12 mouse cellular contexts compared by ENCODE assay signal in the genomic region with DNA sequence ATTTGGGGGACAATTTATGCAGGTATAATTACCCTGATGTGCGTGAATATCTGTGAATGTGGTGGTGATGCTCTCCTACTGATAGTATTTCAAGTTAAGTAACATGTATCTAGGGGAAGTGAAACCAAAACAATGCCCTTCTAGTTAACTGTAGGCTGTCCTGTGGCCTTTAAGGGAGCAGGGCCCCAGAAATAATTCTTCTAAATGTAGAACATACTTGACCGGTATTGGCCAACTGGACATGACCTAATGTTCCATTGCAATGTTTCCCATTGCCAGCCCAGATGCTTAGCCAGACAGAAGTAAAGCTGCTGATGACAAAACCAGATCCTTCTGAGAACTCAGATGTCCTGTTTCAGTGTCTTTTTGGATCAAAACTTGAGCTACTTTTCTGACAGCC. TPM values are rescaled to one million over a fixed set of nuclear protein-coding genes. Genes with fewer than 3 reads are reported as not detected.
A peak's percentile ranks its signal among the peaks of the same experiment; 100 is the strongest.
DNase-seq lines count a peak whose midpoint lies in the region; ATAC-seq lines count a peak whose summit lies in the region.
"Had no signal": no experiment of that assay in that cellular context is flagged by ENCODE, and none has a peak within 500 bp of the region (broad histone marks: within the 10 kb centered on the region; RNA-seq: fewer than 3 reads in every experiment).

No protein-coding gene starts in this region.

- no peak for ATAC-seq in heart, embryonic 11.5 days (replicated peaks; ENCODE audit: insufficient number of reproducible peaks, low FRiP score, low TSS enrichment)
- ATAC-seq: forebrain, postnatal 0 days had no signal

- WGBS in heart, embryonic 11.5 days (ENCODE audit: insufficient replicate concordance) = 81% methylated on average over 2 of the region's 2 CpGs

- no peak overlapping the region for H3K4me3 ChIP-seq in heart, embryonic 11.5 days (ENCODE audit: low read depth, low read length)
- H3K4me3 ChIP-seq: embryonic facial prominence, embryonic 15.5 days; hindbrain, embryonic 12.5 days had no signal

- no peaks in the 10 kb centered on the region for H3K4me1 ChIP-seq in heart, embryonic 11.5 days (ENCODE audit: control insufficient read depth, insufficient read depth, low read length)
- H3K4me1 ChIP-seq: embryonic facial prominence, embryonic 15.5 days; hindbrain, embryonic 12.5 days had no signal

- H3K4me2 ChIP-seq in heart, embryonic 11.5 days = no peak overlapping the region
- H3K4me2 ChIP-seq: embryonic facial prominence, embryonic 15.5 days; hindbrain, embryonic 12.5 days had no signal

- H3K36me3 ChIP-seq in heart, embryonic 11.5 days (ENCODE audit: control insufficient read depth, insufficient read depth, low read length) = no peaks in the 10 kb centered on the region
- H3K36me3 ChIP-seq: embryonic facial prominence, embryonic 15.5 days; hindbrain, embryonic 12.5 days had no signal

- H3K27me3 ChIP-seq in heart, embryonic 11.5 days (ENCODE audit: control insufficient read depth, insufficient read depth, low read length) = no peaks in the 10 kb centered on the region
- H3K27me3 ChIP-seq: embryonic facial prominence, embryonic 15.5 days; hindbrain, embryonic 12.5 days had no signal

- H3K27ac ChIP-seq in heart, embryonic 11.5 days (ENCODE audit: low read depth, low read length) = no peak overlapping the region
- H3K27ac ChIP-seq: embryonic facial prominence, embryonic 15.5 days; hindbrain, embryonic 12.5 days had no signal

- no peak overlapping the region for H3K9ac ChIP-seq in heart, embryonic 11.5 days (ENCODE audit: low read depth, low read length)
- H3K9ac ChIP-seq: embryonic facial prominence, embryonic 15.5 days; forebrain, postnatal 0 days; hindbrain, embryonic 12.5 days had no signal

- intact Hi-C loops in heart, postnatal 25 days (cut with DNase I) = no loop called here

- DNase-seq in heart, postnatal 25 days (ENCODE audit: low spot score) = peak; percentile 7
- peak; percentile 11 for DNase-seq in 416B (ENCODE audit: low read depth)
- DNase-seq in B cell, adult 2 months = peak; percentile 53
- DNase-seq in lung, postnatal 36 days = peak; percentile 80
- no peak for DNase-seq in frontal cortex, postnatal 25 days (ENCODE audit: low spot score in 2 of 2)
- DNase-seq in frontal cortex, postnatal 36 days (ENCODE audit: low spot score in 2 of 2) = no peak
- DNase-seq: cerebellum, adult 8-10 months; forebrain, postnatal 0 days; kidney, postnatal 10 days had no signal

- no peaks in the 10 kb centered on the region for H3K9me3 ChIP-seq in heart, embryonic 11.5 days (replicated peaks; ENCODE audit: control insufficient read depth, low read length)
- H3K9me3 ChIP-seq: embryonic facial prominence, embryonic 15.5 days; hindbrain, embryonic 12.5 days had no signal

RNA-seq across cellular contexts. Expression of a gene that starts 54.9 kb away (rescaled TPM):
- 1 to 10 TPM; 3.9 to 4.3 TPM for total RNA-seq in heart, postnatal 25 days (2021)
- polyA plus RNA-seq in heart, embryonic 11.5 days (2014; fragmentation: Nextera tagmentation; extraction: Ambion mirVana) = 0.39 and 1.4 TPM in 2 replicates

Comparison
In these comparisons a context has a peak if more than half of its experiments do, and no peak if none do; other contexts are left out.
1. DNase-seq: peak in heart, postnatal 25 days (single experiment), 416B (single experiment), B cell, adult 2 months (2 of 2) and lung, postnatal 36 days (single experiment); none in frontal cortex, postnatal 25 days (0 of 2) and frontal cortex, postnatal 36 days (0 of 2).